In genomic region chr3:121699849-121700248, GRCm38 (mm10) we compare ENCODE assay signal across 22 mouse cellular contexts. TPM values are rescaled to one million over a fixed set of nuclear protein-coding genes. Genes with fewer than 3 reads are reported as not detected.
DNase-seq lines count a peak whose midpoint lies in the region; ATAC-seq and TF ChIP-seq lines count a peak whose summit lies in the region.
"Had no signal": no experiment of that assay in that cellular context is flagged by ENCODE, and none has a peak within 500 bp of the region (broad histone marks: within the 10 kb centered on the region; RNA-seq: fewer than 3 reads in every experiment).

No protein-coding gene starts in this region.

- no peaks in the 10 kb centered on the region for H3K27me3 ChIP-seq in forebrain, embryonic 15.5 days
- H3K27me3 ChIP-seq in neural tube, embryonic 14.5 days (ENCODE audit: control insufficient read depth, insufficient read depth, low read length): no peaks in the 10 kb centered on the region
- H3K27me3 ChIP-seq: embryonic facial prominence, embryonic 12.5 days; heart, embryonic 15.5 days had no signal

- no peak for DNase-seq in left cerebral cortex, adult 2 months (ENCODE audit: extremely low spot score in 1 of 2, low spot score in 2 of 2)
- DNase-seq in left cerebral cortex, adult 9 months (ENCODE audit: low spot score in 2 of 2): no peak
- peak; percentile 37 for DNase-seq in mesoderm, embryonic 11.5 days (ENCODE audit: low read depth, low spot score)
- DNase-seq in adrenal gland, postnatal 25 days: no peak
- no peak for DNase-seq in cerebellum, adult 18-20 months
- DNase-seq in layer of hippocampus, adult 18-20 months (ENCODE audit: low spot score in 2 of 2): no peak
- DNase-seq: cerebellum, adult 9-10 months; kidney, postnatal 4 days; lung, postnatal 14 days; thymus, postnatal 25 days had no signal

- peaks cover 25% of the 10 kb centered on the region for H3K4me1 ChIP-seq in forebrain, embryonic 15.5 days
- peaks cover 17% of the 10 kb centered on the region for H3K4me1 ChIP-seq in neural tube, embryonic 14.5 days (ENCODE audit: control insufficient read depth, insufficient read depth, low read length)

- peak overlapping the region; percentile 71 for H3K27ac ChIP-seq in left cerebral cortex, adult 2 months
- H3K27ac ChIP-seq in forebrain, embryonic 15.5 days (replicated peaks): peak overlapping the region; percentile 94
- peak overlapping the region; percentile 88 for H3K27ac ChIP-seq in neural tube, embryonic 14.5 days (ENCODE audit: low read depth, low read length)
- H3K27ac ChIP-seq: heart, embryonic 15.5 days had no signal

- no peaks in the 10 kb centered on the region for H3K36me3 ChIP-seq in forebrain, embryonic 15.5 days
- no peaks in the 10 kb centered on the region for H3K36me3 ChIP-seq in neural tube, embryonic 14.5 days (ENCODE audit: control insufficient read depth, insufficient read depth, low read length)
- H3K36me3 ChIP-seq: embryonic facial prominence, embryonic 12.5 days; heart, embryonic 15.5 days had no signal

- peak; percentile 47 for ATAC-seq in forebrain, embryonic 15.5 days (replicated peaks)
- peak; percentile 45 for ATAC-seq in neural tube, embryonic 14.5 days (ENCODE audit: low read depth)
- ATAC-seq: intestine, embryonic 16.5 days had no signal

- no peak overlapping the region for H3K9ac ChIP-seq in forebrain, embryonic 15.5 days (replicated peaks)
- no peak overlapping the region for H3K9ac ChIP-seq in neural tube, embryonic 14.5 days (replicated peaks; ENCODE audit: low read depth, low read length)
- H3K9ac ChIP-seq: embryonic facial prominence, embryonic 12.5 days; heart, embryonic 15.5 days had no signal

- WGBS in forebrain, embryonic 15.5 days: 39% methylated on average over 4 of the region's 4 CpGs
- 44% methylated on average over 4 of the region's 4 CpGs for WGBS in neural tube, embryonic 14.5 days

- no peak overlapping the region for H3K4me3 ChIP-seq in left cerebral cortex, adult 2 months
- H3K4me3 ChIP-seq in forebrain, embryonic 15.5 days: peak overlapping the region; percentile 17; the same call in 1 of the 2 replicates
- H3K4me3 ChIP-seq in neural tube, embryonic 14.5 days (ENCODE audit: low read depth, low read length): no peak overlapping the region
- H3K4me3 ChIP-seq: embryonic facial prominence, embryonic 12.5 days; heart, embryonic 15.5 days had no signal

- TF ChIP-seq CTCF in left cerebral cortex, adult 2 months (IDR thresholded peaks at IDR 0.05): no peak

- intact Hi-C loops in left cerebral cortex, adult 2 months (cut with DNase I): no loop called here

- H3K4me2 ChIP-seq in forebrain, embryonic 15.5 days (replicated peaks): peak overlapping the region; percentile 37
- 0 out of 2 replicates have a peak overlapping the region, but pooled peaks have one; percentile 29 for H3K4me2 ChIP-seq in neural tube, embryonic 14.5 days (ENCODE audit: low read depth, low read length)
- H3K4me2 ChIP-seq: embryonic facial prominence, embryonic 12.5 days had no signal

- no peaks in the 10 kb centered on the region for H3K9me3 ChIP-seq in forebrain, embryonic 15.5 days
- no peaks in the 10 kb centered on the region for H3K9me3 ChIP-seq in neural tube, embryonic 14.5 days (ENCODE audit: control insufficient read depth, low read length)
- H3K9me3 ChIP-seq: embryonic facial prominence, embryonic 12.5 days; heart, embryonic 15.5 days had no signal

RNA-seq across cellular contexts. Expression of gene F3, which starts 23.5 kb away (rescaled TPM):
- 10 to 100 TPM; 49.4 to 61.8 TPM for total RNA-seq in left cerebral cortex, adult 2 months (2021)
- 8.3 and 8.9 TPM in 2 replicates for polyA plus RNA-seq in forebrain, embryonic 15.5 days (2015; fragmentation: Nextera tagmentation; extraction: Ambion mirVana)
- polyA plus RNA-seq in neural tube, embryonic 14.5 days (2014; fragmentation: Nextera tagmentation; extraction: Ambion mirVana): 7.1 and 7.8 TPM in 2 replicates
- 9.1 and 10.0 TPM in 2 replicates for total RNA-seq in adrenal gland, postnatal 25 days (2021)
- total RNA-seq in layer of hippocampus, adult 18-20 months (2021): 10 to 100 TPM; 53.9 to 71.9 TPM
- total RNA-seq: MEL had no signal

RNA-seq across cellular contexts. Expression of gene 4930432M17Rik, which starts 29.3 kb away (rescaled TPM):
- not detected for total RNA-seq in left cerebral cortex, adult 2 months (2021)
- not detected in 2 replicates for polyA plus RNA-seq in forebrain, embryonic 15.5 days (2015; fragmentation: Nextera tagmentation; extraction: Ambion mirVana)
- not detected in 2 replicates for polyA plus RNA-seq in neural tube, embryonic 14.5 days (2014; fragmentation: Nextera tagmentation; extraction: Ambion mirVana)
- total RNA-seq in adrenal gland, postnatal 25 days (2021): not detected in 2 replicates
- not detected for total RNA-seq in layer of hippocampus, adult 18-20 months (2021)
- total RNA-seq: left cerebral cortex, adult 8-10 months; liver, adult 2 months; MEL had no signal
- polyA plus RNA-seq: brain, embryonic 14.5 days; C2C12; embryonic facial prominence, embryonic 12.5 days; heart, embryonic 15.5 days; intestine, embryonic 16.5 days; liver, adult 2 months; small intestine, adult 2 months; stomach, embryonic 16.5 days had no signal
